Mouse (Mus musculus) erythroblast, embryonic 14.5 days (primary cell): Measurements from ENCODE around the gene Ep400.

Experiments used
- GATA1 ChIP-seq: IDR thresholded peaks from 2 replicates; pipeline ENCODE4 v1.6.1; 2012; ENCODE audit warnings: low read length, inconsistent platforms, mixed read lengths
- TAL1 ChIP-seq: IDR thresholded peaks from 3 replicates; pipeline ENCODE4 v1.6.1; 2012; ENCODE audit warnings: low read length, inconsistent platforms, mixed read lengths

- TF ChIP-seq GATA1: no peak
- no peak for TF ChIP-seq TAL1
These were observed 479 bp downstream of the Ep400 start for GRCm38 (mm10) chr5:110770031-110770445.
